Mouse (Mus musculus) monocyte, adult 5-6 weeks (primary cell): ENCODE results near the gene Dda1. TPM values are rescaled to one million over a fixed set of nuclear protein-coding genes. Genes with fewer than 3 reads are reported as not detected.

Experiments used
- ATAC-seq: fragments of 153-309, 156-312 bp; replicated peaks from 2 replicates; pipeline ENCODE4 v1.8.0; 2017; ENCODE audit warnings: mild to moderate bottlenecking; ENCODE audit not compliant: low TSS enrichment, insufficient number of reproducible peaks, severe bottlenecking, poor library complexity, low FRiP score
- total RNA-seq: library from RNA; stranded (forward); fragments of 200-1000, 200-491, 200-594 nt; gene quantifications from 3 replicates; pipeline ENCODE4 v1.2.3, GENCODE M21; 2017

The Dda1 gene
- total RNA-seq, 1 experiment from 2014 or later = 42.4 TPM

DNA sequence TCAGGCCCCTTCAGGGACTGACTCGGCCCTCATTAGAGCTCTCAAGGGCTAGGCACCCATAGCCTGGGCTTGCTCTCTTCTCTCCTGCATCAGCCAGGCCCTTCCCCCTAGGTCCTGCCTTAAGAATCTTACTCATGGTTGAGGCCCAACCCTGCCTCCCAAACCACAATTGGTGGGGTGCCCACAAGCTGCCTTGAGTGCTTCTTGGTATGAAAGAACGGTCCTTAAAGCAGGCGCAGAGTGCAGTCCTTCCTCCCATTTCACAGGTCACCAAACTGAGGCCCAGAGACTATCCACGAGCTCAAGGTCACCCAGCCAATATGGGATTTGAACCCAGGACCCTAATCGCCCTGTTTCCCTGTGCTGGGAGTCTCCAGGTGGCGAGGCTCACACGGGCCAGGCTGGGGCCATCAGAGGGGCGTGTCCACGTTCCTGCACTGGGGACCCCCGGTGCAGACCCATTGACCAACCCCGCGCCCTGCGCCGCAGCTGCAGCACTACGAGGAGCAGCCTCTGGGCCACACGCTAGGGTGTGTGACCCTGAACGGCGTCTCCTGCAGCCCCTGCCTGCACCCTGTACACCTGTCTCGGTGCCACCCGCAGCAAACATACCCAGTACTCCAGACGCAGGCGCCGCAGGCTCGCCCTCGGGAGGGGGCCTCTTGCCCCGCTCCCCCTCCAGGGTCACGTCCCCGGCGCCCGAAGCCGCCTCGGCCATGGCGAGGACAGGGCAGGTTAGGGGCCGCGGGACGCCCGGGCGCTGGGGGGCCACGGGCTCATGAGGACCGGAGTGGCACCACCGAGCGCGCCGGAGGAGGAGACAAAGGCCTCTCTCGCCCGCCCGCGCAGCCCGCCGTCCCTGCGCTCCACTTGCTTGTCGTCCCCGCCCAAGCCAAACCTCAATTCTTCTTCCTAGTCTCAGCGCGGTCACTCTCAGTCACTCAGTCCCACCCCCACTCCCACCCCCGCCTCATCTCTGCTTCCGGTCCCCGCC is 16.4 kb downstream of the Dda1 start, which contains the start of gene Ano8:
TSS of gene Ano8 (minus strand) at position 822 of the 994 bp plus-strand sequence.
- peak; percentile 45; the same call in 1 of the 2 replicates for ATAC-seq

DNA sequence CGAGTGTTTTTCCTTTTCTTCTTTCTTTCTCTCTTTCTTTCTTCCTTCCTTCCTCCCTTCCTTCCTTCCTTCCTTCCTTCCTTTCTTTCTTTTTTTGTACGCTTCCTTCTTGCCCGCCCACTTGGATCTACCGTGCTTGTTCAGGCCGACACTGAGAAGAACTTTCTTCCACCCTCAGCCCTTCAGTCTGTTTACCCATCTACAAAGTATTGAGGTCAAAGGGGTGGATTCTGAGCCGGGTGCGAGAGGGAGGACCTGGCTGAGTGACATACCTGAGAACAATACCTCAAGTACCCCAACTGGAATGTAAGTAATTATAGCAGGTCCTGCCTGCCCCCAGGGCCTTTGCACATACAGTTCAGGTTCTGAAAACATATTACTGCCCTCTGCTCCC is 17.1 kb downstream of the Dda1 start:
- ATAC-seq = no peak

DNA sequence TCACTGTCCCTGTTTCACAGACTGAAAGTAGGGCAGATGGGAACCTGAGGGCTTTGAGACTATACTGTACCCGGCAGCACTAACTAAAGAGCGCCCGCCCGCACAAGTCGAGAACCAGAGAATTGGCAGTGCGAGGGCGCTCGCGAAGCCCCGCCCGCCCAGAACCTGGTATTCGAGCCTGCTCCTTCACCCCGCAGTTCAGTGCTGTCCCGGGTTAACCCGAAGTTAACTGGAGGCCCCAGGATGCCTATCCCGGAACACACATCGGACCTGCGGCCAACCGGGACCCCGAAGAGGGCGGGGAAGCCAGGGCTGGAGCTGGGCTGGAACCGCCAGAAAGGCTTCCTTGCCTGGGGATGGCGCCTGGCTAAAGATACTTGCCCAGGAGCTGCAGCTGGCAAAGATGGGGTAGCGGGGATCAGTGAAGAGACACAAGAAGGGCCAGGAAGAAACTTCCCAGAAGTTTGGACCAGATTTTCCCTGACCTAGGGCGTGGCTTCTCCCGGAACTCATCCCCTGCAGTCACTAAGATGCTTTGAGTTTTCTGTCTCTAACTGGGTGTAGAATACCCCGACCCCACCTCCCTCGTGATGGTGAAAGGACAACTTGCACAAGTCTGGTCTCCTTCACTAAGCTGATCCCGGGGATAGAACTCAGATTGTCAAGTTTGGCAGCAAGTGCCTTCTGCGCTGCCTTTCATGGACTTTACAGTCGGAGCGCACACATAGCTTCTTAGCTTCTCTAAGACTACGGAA is 18.9 kb downstream of the Dda1 start, which contains the start of gene Gtpbp3:
TSS of gene Gtpbp3 (plus strand) at position 413 of the 755 bp plus-strand sequence.
- peak; percentile 25; the same call in 1 of the 2 replicates for ATAC-seq

DNA sequence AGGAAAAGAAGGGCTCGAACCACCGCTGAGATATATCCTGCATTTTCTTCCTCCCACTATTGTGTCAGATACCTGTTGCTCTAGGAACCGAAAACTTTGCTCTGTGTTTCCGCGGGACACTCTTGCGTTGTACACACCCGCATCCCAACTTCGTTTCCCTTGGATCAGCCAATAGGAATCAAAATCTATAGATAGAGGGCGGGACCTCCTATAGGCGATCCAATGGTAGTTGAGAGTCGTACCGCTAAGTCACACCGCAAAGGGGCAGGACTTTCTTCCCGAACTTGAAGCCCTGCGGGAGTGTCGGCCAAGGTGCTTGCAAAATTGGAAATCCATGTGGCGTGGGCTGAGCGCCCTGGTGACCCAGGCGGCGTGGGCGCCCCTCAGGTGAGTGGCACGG is 19.5 kb downstream of the Dda1 start:
- ATAC-seq = peak; percentile 89

DNA sequence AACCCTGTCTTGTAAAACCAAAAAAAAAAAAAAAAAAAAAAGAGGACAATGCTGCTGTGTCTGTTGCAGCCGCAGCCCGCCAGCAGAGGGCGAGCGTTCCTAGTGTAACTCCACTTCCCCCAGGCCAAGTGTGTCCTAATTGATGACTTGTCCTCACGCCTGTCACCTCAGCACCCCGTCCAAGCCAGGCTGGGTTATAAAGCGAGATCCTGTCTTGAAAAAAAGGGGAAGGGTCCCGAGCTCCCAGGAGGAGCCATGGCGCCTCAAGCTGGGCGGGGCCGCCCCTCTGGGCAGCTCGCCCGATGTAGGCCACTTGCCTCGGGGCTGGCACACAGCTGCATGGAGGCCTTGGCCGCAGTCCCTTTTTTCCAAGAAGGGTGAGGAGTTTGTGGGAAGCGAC is 26.0 kb downstream of the Dda1 start:
- peak; percentile 88 for ATAC-seq

DNA sequence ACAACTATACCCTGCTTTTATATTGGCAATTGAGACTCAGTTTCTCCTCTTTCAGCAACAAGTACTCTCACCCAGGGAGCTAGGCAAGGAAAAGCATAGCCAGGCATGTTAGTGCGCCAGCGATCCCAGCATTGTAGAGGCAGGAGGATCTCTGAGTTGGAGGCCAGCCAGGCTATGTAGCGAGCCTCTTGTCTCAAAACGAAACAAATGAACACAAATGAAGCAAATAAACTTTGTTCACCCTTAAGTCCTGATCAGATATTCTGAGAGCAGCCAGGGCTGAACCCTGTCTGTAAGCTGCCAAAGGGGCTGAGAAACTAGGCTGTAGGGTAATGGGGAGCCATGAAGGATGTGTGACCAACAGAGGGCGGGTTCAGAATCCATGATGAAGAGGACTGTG is 26.8 kb downstream of the Dda1 start:
- ATAC-seq = no peak

DNA sequence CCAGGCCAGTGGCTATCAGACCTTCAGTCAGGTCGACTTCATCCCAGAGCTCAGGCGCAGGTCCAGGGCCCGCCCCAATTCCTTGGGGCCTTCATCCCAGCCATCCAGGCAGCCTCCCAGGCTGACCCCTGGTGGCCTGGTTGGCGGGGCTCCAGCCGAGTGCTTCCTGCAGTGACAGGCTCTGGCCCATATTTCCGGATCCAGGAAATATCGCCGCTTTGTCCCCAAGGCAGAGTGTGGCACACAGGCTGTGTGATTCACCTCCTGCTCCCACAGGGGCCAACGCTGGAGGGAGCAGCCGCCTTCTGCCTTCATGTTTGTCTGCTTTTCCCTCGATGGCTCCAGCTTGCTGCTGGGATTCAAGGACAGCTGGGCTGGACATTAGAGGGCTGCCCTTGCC is 27.5 kb downstream of the Dda1 start:
- no peak for ATAC-seq

DNA sequence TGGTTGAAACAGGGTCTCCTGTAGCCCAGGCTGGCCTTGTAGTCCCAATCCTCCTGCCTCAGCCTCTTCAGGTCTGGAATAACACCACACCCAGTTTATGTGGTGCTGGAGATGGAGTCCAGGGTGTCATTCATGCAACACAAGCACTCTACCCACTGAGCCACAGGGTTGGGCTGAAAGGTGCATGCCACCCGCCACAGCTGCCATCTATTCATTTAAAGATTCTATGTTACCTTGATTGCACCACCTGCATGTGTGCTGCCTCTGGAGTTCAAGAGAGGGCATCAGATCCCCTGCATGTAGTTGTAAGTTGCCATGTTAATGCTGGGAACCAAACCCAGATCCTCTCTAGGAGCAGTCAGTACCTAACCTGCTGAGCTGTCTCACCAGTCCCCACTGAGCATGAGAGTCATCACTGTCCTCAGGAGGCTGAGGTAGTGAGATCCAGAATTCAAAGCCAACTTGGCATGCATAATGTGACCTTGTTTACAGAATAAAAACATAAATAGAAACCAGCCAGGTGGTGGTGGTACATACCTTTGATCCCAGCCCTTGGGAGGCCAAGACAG is 28.2 kb downstream of the Dda1 start:
- ATAC-seq = no peak

DNA sequence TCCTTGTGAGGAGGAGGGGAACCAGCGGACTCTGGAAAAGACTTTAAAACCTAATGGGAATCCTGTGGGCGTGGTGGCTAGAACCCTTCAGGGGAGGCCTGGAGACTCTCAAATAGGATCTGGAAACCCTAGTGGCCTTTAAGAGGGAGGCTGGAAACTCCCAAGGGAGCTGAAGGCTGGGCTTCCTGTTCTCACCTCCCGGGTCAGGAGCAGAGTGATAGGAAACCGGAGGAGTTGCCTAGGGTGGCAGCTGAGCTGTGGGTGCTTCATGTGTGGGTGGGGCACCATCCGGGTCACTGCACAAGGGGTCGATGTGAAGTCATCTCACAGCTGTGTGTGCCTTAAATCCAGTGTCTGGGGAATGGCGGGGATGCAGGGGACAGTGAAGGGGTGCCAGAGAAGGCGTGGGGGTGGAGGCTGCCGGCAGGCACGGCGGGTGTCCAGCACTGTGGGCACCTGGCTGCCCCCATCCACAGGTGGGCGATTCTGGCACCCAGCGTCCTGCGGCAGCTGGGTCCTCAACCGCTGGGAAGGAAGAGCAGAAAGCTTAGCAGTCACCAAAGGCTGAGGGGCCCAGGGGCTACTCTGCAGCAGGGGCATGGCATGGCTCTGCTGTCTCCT is 29.0 kb downstream of the Dda1 start:
- ATAC-seq = no peak

DNA sequence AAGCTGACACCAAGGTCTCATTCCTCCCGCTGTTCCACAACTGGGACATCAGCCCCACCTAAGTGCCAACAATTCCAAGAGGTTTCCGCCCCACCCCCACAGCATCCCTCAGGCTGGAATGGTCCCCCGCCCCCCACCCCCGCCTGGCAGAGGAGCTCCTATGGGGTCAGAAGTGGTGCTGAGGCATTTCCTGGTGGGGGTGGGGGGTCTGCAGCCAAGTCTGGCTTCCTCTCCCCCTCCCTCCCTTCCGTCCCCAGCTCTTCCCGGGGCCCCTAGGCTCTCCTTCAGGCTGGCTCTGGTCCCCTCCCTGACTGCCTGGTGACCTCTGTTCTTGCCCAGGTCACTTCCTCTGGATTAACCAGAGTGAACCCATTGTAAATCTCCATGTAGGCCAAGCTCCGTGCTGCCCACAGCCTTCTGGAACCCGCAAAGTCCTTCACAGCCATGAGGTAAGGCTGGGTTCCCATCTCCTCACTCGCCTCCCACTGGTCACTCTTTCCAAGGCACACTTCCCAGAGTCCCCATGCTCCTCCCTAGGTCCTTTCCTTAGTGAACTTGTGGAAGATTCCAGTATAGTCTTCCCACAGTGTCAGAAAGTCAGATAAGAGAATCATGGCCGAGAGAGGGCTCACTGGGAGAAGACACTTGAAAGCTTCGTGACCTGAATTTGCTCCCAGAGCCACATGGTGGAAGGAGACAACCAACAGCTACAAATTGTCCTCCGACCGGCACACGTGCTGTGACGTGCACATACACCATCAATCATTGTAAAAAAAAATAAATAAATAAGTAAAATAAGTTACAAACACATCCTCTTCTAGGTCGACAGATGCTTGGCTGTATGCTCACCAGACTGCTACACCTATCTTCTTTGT is 30.1 kb downstream of the Dda1 start:
- no peak for ATAC-seq

DNA sequence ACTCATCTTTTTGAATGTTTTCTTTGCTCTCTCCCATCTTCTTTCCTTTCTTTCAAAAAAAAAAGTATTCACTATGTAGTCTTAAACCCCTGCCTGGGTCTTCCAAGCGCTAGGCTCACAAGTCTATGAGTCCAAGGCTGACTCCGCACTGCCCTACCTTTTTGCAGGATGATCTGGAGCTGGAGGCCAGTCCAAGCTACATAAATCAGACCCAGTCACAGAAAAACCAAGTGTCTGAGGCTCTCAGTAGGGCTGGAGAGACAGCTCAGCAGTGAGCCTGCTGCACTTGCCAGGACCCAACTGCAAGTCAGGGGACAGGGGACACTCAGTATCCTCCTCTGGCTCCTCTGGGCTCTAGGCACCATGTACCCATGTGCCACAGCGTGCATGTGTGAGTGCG is 35.4 kb downstream of the Dda1 start:
- no peak for ATAC-seq

DNA sequence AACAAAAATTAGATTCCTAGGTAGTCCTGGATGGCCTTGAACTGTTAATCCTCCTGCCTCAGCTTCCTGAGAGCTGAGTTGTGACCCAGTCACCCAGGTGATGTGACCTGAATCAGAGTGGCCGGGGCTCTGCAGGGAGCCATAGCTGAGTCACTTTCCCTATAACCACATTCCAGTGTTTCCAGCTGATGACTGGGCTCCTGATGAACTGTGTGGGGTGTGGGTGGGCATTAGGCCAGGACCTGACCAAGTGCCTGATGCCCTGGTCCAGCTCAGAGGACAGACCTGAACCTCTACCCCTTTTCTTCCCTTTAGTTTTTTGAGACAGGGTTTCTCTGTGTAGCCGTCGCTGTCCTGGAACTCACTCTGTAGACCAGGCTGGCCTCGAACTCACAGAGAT is 36.3 kb downstream of the Dda1 start:
- no peak for ATAC-seq

DNA sequence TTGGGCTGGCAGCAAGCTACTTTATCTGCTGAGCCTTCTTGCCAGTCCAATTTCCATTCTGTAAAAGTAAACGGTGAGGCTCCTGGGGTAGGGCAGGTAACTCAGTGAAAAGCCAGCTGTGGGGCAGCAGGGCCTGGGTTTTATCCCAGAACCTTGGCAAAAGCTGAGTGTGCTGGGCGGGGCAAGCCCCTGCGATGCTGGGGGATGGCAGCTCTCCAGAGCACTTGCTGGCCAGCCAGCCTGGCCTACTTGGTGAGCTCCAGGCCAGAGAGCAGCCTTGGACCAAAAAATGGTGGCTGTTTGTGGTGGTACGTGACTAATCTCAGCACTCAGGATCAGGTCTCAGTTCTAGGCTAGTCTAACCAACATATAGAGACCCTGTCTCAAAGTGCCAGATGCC is 37.0 kb downstream of the Dda1 start:
- ATAC-seq = no peak

DNA sequence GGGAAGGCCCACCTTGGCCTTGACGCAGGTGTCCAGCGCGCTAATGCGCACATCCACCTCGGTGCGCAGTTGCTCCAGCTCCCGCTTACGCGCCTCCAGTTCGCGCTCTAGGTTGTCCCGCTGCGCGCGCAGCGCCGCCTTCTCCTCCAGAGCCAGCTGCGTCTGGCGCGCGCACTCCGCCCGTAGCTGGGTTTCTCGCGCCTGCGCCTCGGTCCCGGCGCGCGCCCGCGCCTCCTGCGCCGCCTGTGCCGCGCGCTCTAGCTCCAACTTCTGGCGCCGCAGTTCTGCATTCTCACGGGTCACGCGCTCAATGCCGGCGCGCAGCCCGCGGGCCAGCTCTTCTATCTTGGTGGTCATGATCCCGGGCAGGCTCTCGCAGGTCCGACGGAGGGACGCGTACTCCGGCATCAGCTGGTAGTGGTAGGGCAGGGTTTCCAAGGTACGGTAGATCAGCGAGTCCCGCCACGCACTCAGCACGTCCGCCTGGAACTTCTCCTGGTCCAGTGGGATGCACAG is 38.6 kb downstream of the Dda1 start:
- no peak for ATAC-seq

DNA sequence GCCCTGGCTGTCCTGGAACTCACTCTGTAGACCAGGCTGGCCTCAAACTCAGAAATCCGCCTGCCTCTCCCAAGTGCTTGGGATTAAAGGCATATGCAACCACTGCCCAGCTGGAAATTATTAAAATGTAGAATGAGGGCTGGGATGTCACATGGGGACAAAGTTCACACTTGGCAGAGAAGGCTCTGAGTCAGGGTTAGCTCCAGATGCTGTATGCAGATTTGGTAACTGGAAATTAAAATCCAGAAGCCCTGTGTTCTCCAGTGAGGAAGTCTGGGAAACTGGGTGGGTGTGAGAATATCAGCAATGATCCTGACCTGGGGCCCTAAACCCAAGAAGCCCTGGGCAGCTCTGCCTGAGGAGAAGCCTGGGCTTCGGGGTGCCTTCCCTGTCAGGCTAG is 40.3 kb downstream of the Dda1 start:
- ATAC-seq = no peak

DNA sequence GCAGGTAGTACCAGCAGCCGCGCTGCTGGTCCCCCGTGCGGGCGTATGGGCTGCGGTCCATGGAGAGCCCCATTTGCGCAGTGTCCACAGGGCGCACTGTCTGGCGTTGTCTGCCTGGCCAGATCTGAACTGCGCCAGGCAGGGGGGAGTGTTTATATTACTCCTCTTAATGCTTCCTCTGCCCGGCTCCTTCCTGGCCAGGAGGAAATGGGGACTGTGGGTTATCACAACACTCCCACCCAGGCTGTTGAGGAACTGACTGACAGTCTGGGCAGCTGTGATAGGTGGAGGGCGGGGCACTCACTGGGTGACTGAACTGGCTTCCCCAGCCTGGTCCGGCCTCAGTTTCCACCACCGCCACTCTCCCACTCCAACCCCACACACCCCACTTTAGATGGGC is 42.6 kb downstream of the Dda1 start, which contains the start of gene Plvap:
TSS of gene Plvap (minus strand) at position 109 of the 400 bp plus-strand sequence.
- ATAC-seq = no peak

DNA sequence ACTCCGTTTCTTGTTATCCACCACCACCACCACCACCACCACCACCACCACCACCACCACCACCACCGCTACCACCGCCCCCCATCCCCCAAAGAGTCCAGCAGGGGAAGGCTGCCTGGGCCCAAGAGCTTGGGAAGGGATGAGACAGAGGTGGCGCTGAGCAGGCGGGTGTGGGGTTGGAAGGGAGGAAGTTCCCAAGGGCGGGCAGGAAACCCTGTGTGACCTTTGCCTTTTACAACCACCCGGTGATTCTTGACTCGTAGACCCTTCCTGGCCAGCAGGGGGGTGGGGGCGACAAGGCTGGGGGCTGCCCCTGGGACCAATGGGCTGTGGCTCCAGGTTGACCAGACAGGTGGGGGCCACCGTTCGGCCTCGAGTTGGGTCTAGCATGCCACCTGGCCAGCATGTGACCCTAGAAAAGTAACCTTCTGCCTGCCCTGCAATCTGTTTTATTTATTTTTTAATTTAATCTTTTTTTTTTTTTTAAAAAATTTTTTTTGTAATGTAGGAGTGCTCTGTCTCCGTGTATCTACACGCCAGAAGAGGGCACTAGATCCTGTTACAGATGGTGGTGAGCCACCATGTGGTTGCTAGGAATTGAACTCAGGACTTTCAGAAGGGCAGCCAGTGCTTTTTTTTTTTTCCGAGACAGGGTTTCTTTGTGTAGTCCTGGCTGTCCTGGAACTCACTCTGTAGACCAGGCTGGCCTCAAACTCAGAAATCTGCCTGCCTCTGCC is 44.2 kb downstream of the Dda1 start:
- no peak for ATAC-seq
